Mouse (Mus musculus): ENCODE measurements around the gene Mettl6. TPM values are rescaled to one million over a fixed set of nuclear protein-coding genes. Genes with fewer than 3 reads are reported as not detected.

The Mettl6 gene
- polyA plus RNA-seq, 1 experiment = 0.26 TPM

DNA sequence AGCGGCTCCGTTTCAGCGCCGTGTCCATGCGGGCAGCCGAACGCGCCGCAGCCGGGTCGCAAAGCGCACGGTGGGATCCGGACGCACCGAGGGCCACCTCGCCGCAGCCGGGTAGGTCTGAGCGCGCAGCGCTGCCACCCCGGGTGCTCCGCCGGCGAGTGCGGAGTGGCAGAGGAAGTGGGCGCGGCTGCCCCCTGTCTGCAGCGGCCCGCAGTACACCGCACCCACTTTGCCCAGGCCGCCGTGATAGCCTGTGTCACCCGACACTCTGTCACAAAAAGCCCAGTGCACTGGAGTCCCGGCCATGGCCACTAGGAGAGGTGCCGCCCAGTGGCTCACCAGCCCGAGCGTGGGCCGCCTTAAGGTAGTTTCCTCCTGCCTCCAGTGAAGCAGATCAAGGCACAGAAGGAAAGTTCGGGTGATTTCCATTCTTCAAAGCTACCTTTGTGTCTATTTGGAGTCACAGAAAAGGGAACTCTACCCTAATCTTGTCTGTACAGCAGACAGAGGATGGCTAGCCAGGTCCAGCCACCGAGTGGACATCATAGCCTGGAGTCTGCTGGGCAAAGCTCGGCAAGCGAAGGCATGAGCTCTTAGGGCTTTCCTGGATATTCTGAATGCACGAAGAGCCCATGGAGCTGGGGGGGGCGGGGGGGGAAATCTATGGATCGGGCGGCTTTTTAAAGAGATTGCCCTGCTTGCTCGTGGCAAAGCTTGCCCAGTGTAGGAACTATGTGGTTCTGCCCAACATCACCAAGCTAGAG, 58.7 kb downstream of the Mettl6 start, which contains the start of gene Sh3bp5:
Sh3bp5 (minus strand) TSS at position 149 of the 764 bp plus-strand sequence.
- no peak for TF ChIP-seq TAL1 (IDR thresholded peaks at IDR 0.05; ENCODE audit: low read length)
- H3K4me1 ChIP-seq (ENCODE audit: control insufficient read depth) = peaks cover 24% of the 10 kb centered on the region
- H3K27me3 ChIP-seq (ENCODE audit: control insufficient read depth) = peaks cover 60% of the 10 kb centered on the region

DNA sequence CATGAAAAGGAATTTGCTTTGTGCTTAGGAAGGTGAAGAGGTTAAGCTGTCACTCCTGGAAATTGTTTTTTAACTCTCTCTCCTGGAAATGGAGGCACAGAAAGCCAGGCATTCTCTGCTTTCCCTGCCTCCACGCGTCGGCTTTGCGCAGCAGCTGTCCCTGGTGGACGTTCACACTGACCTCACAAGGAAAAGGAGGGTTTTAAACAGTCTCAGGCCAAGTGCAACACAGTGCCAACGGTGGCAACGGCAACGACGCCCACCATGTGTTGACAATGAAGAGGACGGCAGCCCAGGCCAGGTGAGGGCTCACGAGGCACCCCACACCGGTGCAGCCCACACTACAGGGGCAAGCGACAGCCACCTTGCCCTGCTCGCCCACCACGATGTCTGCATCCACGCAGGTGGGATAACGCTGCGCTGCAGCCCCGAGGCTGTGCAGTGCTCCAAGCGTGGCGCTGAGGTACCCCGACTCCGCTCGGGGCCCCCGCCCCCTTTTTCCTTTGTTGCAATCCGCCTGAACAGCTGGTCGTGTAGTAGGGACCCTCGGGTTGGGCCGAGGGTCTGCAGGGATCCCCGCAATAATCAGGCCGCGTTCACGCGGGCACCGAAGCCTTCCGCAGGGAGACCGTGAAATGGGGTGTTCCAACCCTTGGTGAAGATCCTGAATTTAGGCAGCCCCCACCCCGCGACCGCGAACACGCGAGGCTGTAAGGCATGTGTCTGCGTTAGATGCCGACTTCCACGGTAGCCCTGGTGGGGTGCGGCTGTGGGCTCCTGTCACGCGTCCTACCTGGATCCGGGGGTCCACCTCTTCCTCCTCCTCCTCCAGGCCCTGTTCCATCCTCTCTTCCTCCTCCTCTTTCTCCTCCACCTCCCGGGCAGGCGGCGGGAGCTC, 59.6 kb downstream of the Mettl6 start:
- H3K36me3 ChIP-seq (ENCODE audit: control insufficient read depth) = no peaks in the 10 kb centered on the region; the same call in 1 of the 2 replicates
- peaks cover 24% of the 10 kb centered on the region for H3K4me1 ChIP-seq (ENCODE audit: control insufficient read depth)
- TF ChIP-seq GATA1 (IDR thresholded peaks at IDR 0.05; ENCODE audit: low read length) = no peak
- no peak for TF ChIP-seq TAL1 (IDR thresholded peaks at IDR 0.05; ENCODE audit: low read length)
- peak overlapping the region; percentile 67 for H3K4me3 ChIP-seq (replicated peaks)
- peaks cover 62% of the 10 kb centered on the region for H3K27me3 ChIP-seq (ENCODE audit: control insufficient read depth)
- H3K9me3 ChIP-seq (ENCODE audit: control insufficient read depth, low read length) = peaks cover 3% of the 10 kb centered on the region; the same call in 1 of the 2 replicates

More for the DNA sequence above, 58.7 kb downstream of the Mettl6 start, which contains the start of gene Sh3bp5:
- Histone ChIP-seq H3K9me3 (ENCODE audit: control insufficient read depth, low read length) (peaks cover 3% of the 10 kb centered on the region; the same call in 1 of the 2 replicates), H3K4me3 (replicated peaks) (peak within 1 kb of the TSS; percentile 67), H3K36me3 (ENCODE audit: control insufficient read depth) (no peaks in the 10 kb centered on the region)

DNA sequence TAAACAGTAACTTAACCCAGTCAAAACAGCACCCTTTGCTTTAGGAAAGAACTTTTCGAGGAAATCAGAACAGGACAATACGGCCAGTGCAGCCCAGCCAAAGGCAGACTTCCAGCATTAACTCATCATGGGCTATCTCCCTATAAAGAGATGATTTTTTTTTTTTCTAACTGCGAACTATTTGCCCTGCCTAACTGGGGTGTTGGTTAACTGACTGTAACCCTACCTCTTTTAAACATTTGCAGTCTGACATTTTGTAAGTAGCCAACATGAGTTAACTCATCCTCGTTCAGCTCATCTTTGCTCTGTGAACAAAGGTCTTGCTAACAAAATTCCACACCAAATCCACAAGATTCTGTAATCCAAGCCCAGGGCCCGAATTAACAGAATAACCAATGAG, 60.4 kb downstream of the Mettl6 start:
- Histone ChIP-seq H3K4me1 (ENCODE audit: control insufficient read depth) (peaks cover 24% of the 10 kb centered on the region), H3K4me3 (replicated peaks) (no peak overlapping the region), H3K27me3 (ENCODE audit: control insufficient read depth) (peaks cover 62% of the 10 kb centered on the region), H3K36me3 (ENCODE audit: control insufficient read depth) (no peaks in the 10 kb centered on the region; the same call in 1 of the 2 replicates), H3K9me3 (ENCODE audit: control insufficient read depth, low read length) (peaks cover 3% of the 10 kb centered on the region; the same call in 1 of the 2 replicates)
- no peak for TF ChIP-seq TAL1 (IDR thresholded peaks at IDR 0.05; ENCODE audit: low read length)
- TF ChIP-seq GATA1 (IDR thresholded peaks at IDR 0.05; ENCODE audit: low read length) = no peak

DNA sequence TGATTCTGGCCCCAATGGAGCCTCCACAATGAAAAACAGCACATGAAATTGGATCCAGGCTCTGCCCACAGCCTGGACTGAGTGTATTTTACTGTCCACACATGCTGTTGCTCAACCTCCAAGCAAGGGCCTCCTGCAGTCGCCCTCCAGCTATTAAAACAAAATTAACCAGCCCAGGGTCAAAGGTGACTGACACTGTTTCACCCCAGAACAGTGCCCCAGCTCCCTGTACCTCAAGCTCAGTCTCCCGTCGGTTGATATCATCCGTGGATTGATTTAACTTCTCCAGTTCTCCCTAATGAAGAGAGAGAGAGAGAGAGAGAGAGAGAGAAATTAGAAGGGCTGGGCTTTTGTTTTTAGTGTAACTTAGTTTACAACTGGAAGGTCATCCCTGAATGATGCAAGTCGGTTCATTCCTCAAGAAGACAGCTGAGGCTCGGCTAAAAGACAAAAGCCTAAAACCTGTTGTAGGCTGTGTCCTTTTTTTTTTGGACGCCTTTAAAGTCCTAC, 60.9 kb downstream of the Mettl6 start:
- Histone ChIP-seq H3K4me3 (replicated peaks) (no peak overlapping the region), H3K36me3 (ENCODE audit: control insufficient read depth) (no peaks in the 10 kb centered on the region; the same call in 1 of the 2 replicates), H3K4me1 (ENCODE audit: control insufficient read depth) (peaks cover 24% of the 10 kb centered on the region), H3K9me3 (ENCODE audit: control insufficient read depth, low read length) (peaks cover 3% of the 10 kb centered on the region; the same call in 1 of the 2 replicates), H3K27me3 (ENCODE audit: control insufficient read depth) (peaks cover 62% of the 10 kb centered on the region)
- TF ChIP-seq GATA1 (IDR thresholded peaks at IDR 0.05; ENCODE audit: low read length) (no peak), TAL1 (IDR thresholded peaks at IDR 0.05; ENCODE audit: low read length) (no peak)

DNA sequence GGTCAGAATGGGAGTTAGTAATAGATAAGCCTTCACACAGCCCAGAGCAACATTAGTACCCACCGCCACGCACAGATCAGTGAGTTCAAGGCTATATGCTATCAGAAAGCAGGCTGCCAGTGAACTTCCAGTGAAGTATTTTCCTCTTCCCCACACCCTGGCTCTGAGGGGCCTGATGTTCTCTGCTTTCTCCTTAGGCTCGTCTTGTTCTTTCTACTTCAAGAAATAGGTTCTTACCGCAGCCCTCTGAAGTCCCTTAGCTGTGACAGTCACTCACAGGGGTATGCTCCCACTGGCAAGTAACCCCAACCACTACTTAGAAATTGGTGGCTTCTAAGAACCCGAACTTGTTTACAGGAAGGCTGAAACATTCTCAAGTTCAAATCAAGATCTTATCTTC, 61.7 kb downstream of the Mettl6 start:
- peaks cover 57% of the 10 kb centered on the region for H3K27me3 ChIP-seq (ENCODE audit: control insufficient read depth)

DNA sequence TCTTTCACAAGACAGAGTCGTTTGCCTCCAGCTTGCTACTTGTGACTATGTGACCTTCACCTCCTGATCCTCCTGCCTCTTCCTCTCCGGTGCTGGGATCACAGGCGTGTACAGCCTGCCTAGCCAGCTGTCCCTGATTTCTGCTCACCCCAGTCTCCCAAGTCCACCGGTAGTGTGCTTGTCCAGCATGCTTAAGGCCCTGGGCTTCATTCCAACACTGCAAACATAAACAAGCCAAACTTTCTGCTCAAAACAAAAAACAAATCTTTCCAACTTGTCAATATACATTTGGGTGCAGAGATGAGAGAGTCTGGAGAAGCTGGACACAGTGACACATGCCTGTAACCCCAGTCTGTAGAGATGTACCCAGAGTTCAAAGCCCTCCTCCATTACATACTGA, 62.4 kb downstream of the Mettl6 start:
- Histone ChIP-seq H3K27me3 (ENCODE audit: control insufficient read depth) (peaks cover 54% of the 10 kb centered on the region), H3K4me3 (replicated peaks) (peak overlapping the region; percentile 39), H3K9me3 (ENCODE audit: control insufficient read depth, low read length) (peaks cover 3% of the 10 kb centered on the region; the same call in 1 of the 2 replicates), H3K4me1 (ENCODE audit: control insufficient read depth) (peaks cover 24% of the 10 kb centered on the region), H3K36me3 (ENCODE audit: control insufficient read depth) (no peaks in the 10 kb centered on the region; the same call in 1 of the 2 replicates)
- TF ChIP-seq GATA1 (IDR thresholded peaks at IDR 0.05; ENCODE audit: low read length) = no peak
- no peak for TF ChIP-seq TAL1 (IDR thresholded peaks at IDR 0.05; ENCODE audit: low read length)

More for the DNA sequence above, 61.7 kb downstream of the Mettl6 start:
- TF ChIP-seq TAL1 (IDR thresholded peaks at IDR 0.05; ENCODE audit: low read length) (no peak), GATA1 (IDR thresholded peaks at IDR 0.05; ENCODE audit: low read length) (no peak)
- Histone ChIP-seq H3K36me3 (ENCODE audit: control insufficient read depth) (no peaks in the 10 kb centered on the region; the same call in 1 of the 2 replicates), H3K4me1 (ENCODE audit: control insufficient read depth) (peaks cover 24% of the 10 kb centered on the region), H3K9me3 (ENCODE audit: control insufficient read depth, low read length) (peaks cover 3% of the 10 kb centered on the region; the same call in 1 of the 2 replicates), H3K4me3 (replicated peaks) (no peak overlapping the region)

DNA sequence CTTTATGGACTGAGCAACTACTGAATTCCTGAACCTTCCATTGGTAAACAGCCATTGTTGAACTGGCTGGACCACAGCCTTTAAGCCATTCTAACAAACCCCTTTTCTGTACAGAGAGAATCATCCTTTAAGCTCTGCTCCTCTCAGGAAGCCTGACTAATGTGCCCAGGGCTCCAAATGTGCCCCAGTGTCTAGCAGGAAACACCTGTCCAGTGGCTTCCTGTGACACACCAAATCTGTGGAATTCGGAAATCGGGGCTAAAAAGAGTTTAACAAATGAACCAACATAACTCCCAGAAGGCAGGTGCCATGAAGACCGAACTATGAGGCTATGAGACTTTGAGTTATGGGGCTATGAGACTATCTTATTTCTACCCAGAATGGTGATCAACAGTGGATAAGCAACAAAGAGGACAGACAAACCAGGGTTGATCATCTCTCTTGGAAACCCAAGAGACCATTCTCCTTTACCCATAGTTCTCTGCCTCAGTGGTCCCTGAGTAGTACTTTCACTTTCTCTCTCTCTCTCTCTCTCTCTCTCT, 63.0 kb downstream of the Mettl6 start:
- no peak for TF ChIP-seq TAL1 (IDR thresholded peaks at IDR 0.05; ENCODE audit: low read length)
- TF ChIP-seq GATA1 (IDR thresholded peaks at IDR 0.05; ENCODE audit: low read length) = no peak
- H3K4me1 ChIP-seq (ENCODE audit: control insufficient read depth) = peaks cover 24% of the 10 kb centered on the region
- H3K4me3 ChIP-seq (replicated peaks) = peak overlapping the region; percentile 32
- H3K27me3 ChIP-seq (ENCODE audit: control insufficient read depth) = peaks cover 49% of the 10 kb centered on the region
- H3K9me3 ChIP-seq (ENCODE audit: control insufficient read depth, low read length) = peaks cover 3% of the 10 kb centered on the region; the same call in 1 of the 2 replicates
- H3K36me3 ChIP-seq (ENCODE audit: control insufficient read depth) = peaks cover 2% of the 10 kb centered on the region; the same call in 1 of the 2 replicates

DNA sequence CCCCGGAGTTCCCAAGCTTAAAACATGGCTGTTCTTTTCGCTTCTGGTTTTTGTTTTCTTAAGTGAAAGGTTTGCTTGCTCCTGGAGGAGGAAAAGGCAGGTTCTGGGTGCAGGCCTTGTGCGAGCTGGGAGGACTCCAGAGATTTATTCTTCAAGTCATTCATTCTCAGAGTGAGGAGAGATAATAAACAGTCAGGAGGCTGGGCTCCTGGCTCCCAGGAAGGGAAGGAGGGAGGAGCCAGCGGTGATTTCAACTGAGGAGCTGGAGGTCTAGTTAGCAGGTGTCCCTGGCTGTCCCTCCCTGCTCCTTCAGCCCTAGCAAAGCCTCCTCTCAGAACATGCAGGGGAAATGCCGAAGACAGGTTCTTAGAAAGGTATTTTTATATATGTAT, 65.8 kb downstream of the Mettl6 start:
- H3K4me1 ChIP-seq (ENCODE audit: control insufficient read depth) = peaks cover 8% of the 10 kb centered on the region
- H3K9me3 ChIP-seq (ENCODE audit: control insufficient read depth, low read length) = no peaks in the 10 kb centered on the region
- H3K36me3 ChIP-seq (ENCODE audit: control insufficient read depth) = peaks cover 5% of the 10 kb centered on the region; the same call in 1 of the 2 replicates
- H3K4me3 ChIP-seq (replicated peaks) = no peak overlapping the region
- peaks cover 20% of the 10 kb centered on the region for H3K27me3 ChIP-seq (ENCODE audit: control insufficient read depth)
- no peak for TF ChIP-seq TAL1 (IDR thresholded peaks at IDR 0.05; ENCODE audit: low read length)
